Comparison of ENCODE assay signal across 11 mouse cellular contexts in genomic region chr8:123760579-123760978, GRCm38 (mm10). TPM values are rescaled to one million over a fixed set of nuclear protein-coding genes. Genes with fewer than 3 reads are reported as not detected.
DNase-seq lines count a peak whose midpoint lies in the region; ATAC-seq and TF ChIP-seq lines count a peak whose summit lies in the region.
"Had no signal": no experiment of that assay in that cellular context is flagged by ENCODE, and none has a peak within 500 bp of the region (broad histone marks: within the 10 kb centered on the region; RNA-seq: fewer than 3 reads in every experiment).

No protein-coding gene starts in this region.

- peaks cover 5% of the 10 kb centered on the region; the same call in 1 of the 2 replicates for H3K27me3 ChIP-seq in heart, embryonic 13.5 days (replicated peaks)
- H3K27me3 ChIP-seq in midbrain, embryonic 12.5 days: peaks cover 13% of the 10 kb centered on the region; the same call in 1 of the 2 replicates
- H3K27me3 ChIP-seq in midbrain, embryonic 15.5 days (replicated peaks): no peaks in the 10 kb centered on the region
- H3K27me3 ChIP-seq in intestine, postnatal 0 days (replicated peaks; ENCODE audit: control insufficient read depth, insufficient read depth, low read length): no peaks in the 10 kb centered on the region
- H3K27me3 ChIP-seq: limb, embryonic 15.5 days had no signal

- no peak for TF ChIP-seq CTCF in intestine, postnatal 0 days (IDR thresholded peaks at IDR 0.05; ENCODE audit: low read depth)

- no peak for ATAC-seq in heart, embryonic 13.5 days (ENCODE audit: extremely low read depth, insufficient number of reproducible peaks, low FRiP score, low TSS enrichment)
- no peak for ATAC-seq in midbrain, embryonic 12.5 days (ENCODE audit: low FRiP score, low read depth)
- no peak for ATAC-seq in midbrain, embryonic 15.5 days (replicated peaks)
- peak; percentile 75 for ATAC-seq in intestine, postnatal 0 days
- no peak for ATAC-seq in monocyte, adult 5-6 weeks (replicated peaks; ENCODE audit: insufficient number of reproducible peaks, low FRiP score, low TSS enrichment, poor library complexity, severe bottlenecking)

- peak overlapping the region; percentile 78 for H3K27ac ChIP-seq in heart, embryonic 13.5 days (replicated peaks)
- H3K27ac ChIP-seq in midbrain, embryonic 12.5 days (replicated peaks): no peak overlapping the region
- H3K27ac ChIP-seq in midbrain, embryonic 15.5 days: no peak overlapping the region
- no peak overlapping the region; the same call in none of the 2 replicates for H3K27ac ChIP-seq in intestine, postnatal 0 days (ENCODE audit: low read depth, low read length)

- no peak overlapping the region for H3K4me3 ChIP-seq in heart, embryonic 13.5 days
- peak overlapping the region; percentile 29 for H3K4me3 ChIP-seq in midbrain, embryonic 12.5 days
- no peak overlapping the region for H3K4me3 ChIP-seq in midbrain, embryonic 15.5 days
- no peak overlapping the region for H3K4me3 ChIP-seq in intestine, postnatal 0 days (ENCODE audit: low read depth, low read length)
- H3K4me3 ChIP-seq: limb, embryonic 15.5 days; megakaryocyte, embryonic 14.5 days had no signal

- H3K9ac ChIP-seq in heart, embryonic 13.5 days: peak overlapping the region; percentile 37
- H3K9ac ChIP-seq in midbrain, embryonic 12.5 days (replicated peaks): 0 out of 2 replicates have a peak overlapping the region, but pooled peaks have one; percentile 37
- H3K9ac ChIP-seq in midbrain, embryonic 15.5 days: no peak overlapping the region
- no peak overlapping the region for H3K9ac ChIP-seq in intestine, postnatal 0 days (ENCODE audit: low read depth, low read length)
- H3K9ac ChIP-seq: limb, embryonic 15.5 days had no signal

- DNase-seq in heart, postnatal 4 days: no peak
- peak; percentile 29 for DNase-seq in yolk sac, embryonic 10.5 days (ENCODE audit: low spot score)
- no peak for DNase-seq in adrenal gland, postnatal 25 days
- DNase-seq: adrenal gland, adult 2 months had no signal

- peak overlapping the region; percentile 56 for H3K4me2 ChIP-seq in heart, embryonic 13.5 days
- peak overlapping the region; percentile 54 for H3K4me2 ChIP-seq in midbrain, embryonic 12.5 days (replicated peaks)
- H3K4me2 ChIP-seq in midbrain, embryonic 15.5 days: no peak overlapping the region
- peak overlapping the region; percentile 48 for H3K4me2 ChIP-seq in intestine, postnatal 0 days (replicated peaks; ENCODE audit: low read depth)

- no peaks in the 10 kb centered on the region for H3K36me3 ChIP-seq in heart, embryonic 13.5 days
- H3K36me3 ChIP-seq in midbrain, embryonic 12.5 days: no peaks in the 10 kb centered on the region
- H3K36me3 ChIP-seq in midbrain, embryonic 15.5 days (replicated peaks): no peaks in the 10 kb centered on the region
- H3K36me3 ChIP-seq in intestine, postnatal 0 days (ENCODE audit: control insufficient read depth, insufficient read depth): no peaks in the 10 kb centered on the region; the same call in 1 of the 2 replicates
- H3K36me3 ChIP-seq: limb, embryonic 15.5 days had no signal

- peaks cover 49% of the 10 kb centered on the region for H3K4me1 ChIP-seq in heart, embryonic 13.5 days
- H3K4me1 ChIP-seq in midbrain, embryonic 12.5 days: peaks cover 26% of the 10 kb centered on the region
- H3K4me1 ChIP-seq in midbrain, embryonic 15.5 days: peaks cover 19% of the 10 kb centered on the region
- H3K4me1 ChIP-seq in intestine, postnatal 0 days (replicated peaks; ENCODE audit: control insufficient read depth, insufficient read depth, low read length): peaks cover 16% of the 10 kb centered on the region

- H3K9me3 ChIP-seq in heart, embryonic 13.5 days: no peaks in the 10 kb centered on the region
- no peaks in the 10 kb centered on the region for H3K9me3 ChIP-seq in midbrain, embryonic 12.5 days
- no peaks in the 10 kb centered on the region for H3K9me3 ChIP-seq in midbrain, embryonic 15.5 days
- H3K9me3 ChIP-seq in intestine, postnatal 0 days (ENCODE audit: control insufficient read depth): no peaks in the 10 kb centered on the region
- H3K9me3 ChIP-seq: limb, embryonic 15.5 days; megakaryocyte, embryonic 14.5 days had no signal

- 69% methylated on average over 5 of the region's 5 CpGs for WGBS in heart, embryonic 13.5 days
- 55% methylated on average over 5 of the region's 5 CpGs for WGBS in midbrain, embryonic 12.5 days
- WGBS in midbrain, embryonic 15.5 days: 60% methylated on average over 5 of the region's 5 CpGs
- WGBS in intestine, postnatal 0 days: 39% methylated on average over 5 of the region's 5 CpGs

RNA-seq across cellular contexts. Expression of gene Rab4a, which starts 45.2 kb away (rescaled TPM):
- 33.2 and 36.2 TPM in 2 replicates for polyA plus RNA-seq in heart, embryonic 13.5 days (2015; fragmentation: Nextera tagmentation; extraction: Ambion mirVana)
- total RNA-seq in heart, postnatal 4 days (2021): 10 to 100 TPM in 1 of 2 experiments, 1 to 10 TPM in 1; 9.4 to 12.0 TPM
- polyA plus RNA-seq in midbrain, embryonic 12.5 days (2016; fragmentation: Nextera tagmentation; extraction: Ambion mirVana): 55.3 and 57.8 TPM in 2 replicates
- polyA plus RNA-seq in midbrain, embryonic 15.5 days (2015; fragmentation: Nextera tagmentation; extraction: Ambion mirVana): 73.5 and 76.3 TPM in 2 replicates
- polyA plus RNA-seq in intestine, postnatal 0 days (2015; fragmentation: Nextera tagmentation; extraction: Ambion mirVana): 104 TPM in 2 replicates
- 23.6 and 24.6 TPM in 2 replicates for total RNA-seq in adrenal gland, postnatal 25 days (2021)
- total RNA-seq in monocyte, adult 5-6 weeks (2017): 0.68 to 0.86 TPM (median 0.75 TPM) in 3 replicates

Comparison
In these comparisons a context has a peak if more than half of its experiments do, and no peak if none do; other contexts are left out.
1. H3K9ac ChIP-seq: peak in heart, embryonic 13.5 days (single experiment) and midbrain, embryonic 12.5 days (single experiment); none in midbrain, embryonic 15.5 days (single experiment) and intestine, postnatal 0 days (single experiment).